Mouse (Mus musculus) retina, postnatal 1 day (tissue): ENCODE results near the gene Fam19a2.

Experiments used
- DNase-seq: peaks from one replicate; pipeline ENCODE4 v3.0.0-alpha.2; 2012

Gene Fam19a2

GRCm38 (mm10) chr10:123263876-123264309 lies at the start of gene Fam19a2:
Fam19a2 (plus strand) TSS chr10:123263996.
- DNase-seq = peak; percentile 88

GRCm38 (mm10) chr10:123222785-123223184 lies 41.0 kb upstream of the Fam19a2 start:
- no peak for DNase-seq

- no peak for DNase-seq
Measured at GRCm38 (mm10) chr10:123229420-123229819, 34.4 kb upstream of the Fam19a2 start.

GRCm38 (mm10) chr10:123248063-123248462 lies 15.7 kb upstream of the Fam19a2 start:
- DNase-seq = no peak

- no peak for DNase-seq
Measured at GRCm38 (mm10) chr10:123251904-123252303, 11.9 kb upstream of the Fam19a2 start.

- peak; percentile 50 for DNase-seq
Measured at GRCm38 (mm10) chr10:123254299-123254698, 9.5 kb upstream of the Fam19a2 start.

GRCm38 (mm10) chr10:123255674-123256348 lies 8.0 kb upstream of the Fam19a2 start:
- no peak for DNase-seq

GRCm38 (mm10) chr10:123264461-123265191 lies 830 bp downstream of the Fam19a2 start:
- peak; percentile 75 for DNase-seq

GRCm38 (mm10) chr10:123265241-123265790 lies 1.5 kb downstream of the Fam19a2 start:
- peak; percentile 66 for DNase-seq

- no peak for DNase-seq
Measured at GRCm38 (mm10) chr10:123268568-123268967, 4.8 kb downstream of the Fam19a2 start.

- no peak for DNase-seq
Measured at GRCm38 (mm10) chr10:123274554-123274953, 10.8 kb downstream of the Fam19a2 start.

- DNase-seq = no peak
Measured at GRCm38 (mm10) chr10:123307300-123307699, 43.5 kb downstream of the Fam19a2 start.

GRCm38 (mm10) chr10:123326271-123326670 lies 62.5 kb downstream of the Fam19a2 start:
- DNase-seq = no peak

- peak; percentile 61 for DNase-seq
Measured at GRCm38 (mm10) chr10:123341280-123341679, 77.5 kb downstream of the Fam19a2 start.

GRCm38 (mm10) chr10:123342591-123343236 lies 78.9 kb downstream of the Fam19a2 start:
- DNase-seq = peak; percentile 78

- DNase-seq = no peak
Measured at GRCm38 (mm10) chr10:123346301-123346700, 82.5 kb downstream of the Fam19a2 start.

GRCm38 (mm10) chr10:123353667-123354066 lies 89.9 kb downstream of the Fam19a2 start:
- DNase-seq = no peak

GRCm38 (mm10) chr10:123357010-123357409 lies 93.2 kb downstream of the Fam19a2 start:
- DNase-seq = no peak

- no peak for DNase-seq
Measured at GRCm38 (mm10) chr10:123360492-123360891, 96.7 kb downstream of the Fam19a2 start.

GRCm38 (mm10) chr10:123364628-123365027 lies 100.8 kb downstream of the Fam19a2 start:
- DNase-seq = no peak

GRCm38 (mm10) chr10:123367152-123367864 lies 103.5 kb downstream of the Fam19a2 start:
- no peak for DNase-seq

GRCm38 (mm10) chr10:123383277-123383676 lies 119.5 kb downstream of the Fam19a2 start:
- no peak for DNase-seq

- no peak for DNase-seq
Measured at GRCm38 (mm10) chr10:123385641-123386040, 121.8 kb downstream of the Fam19a2 start.
